Mouse (Mus musculus): Measurements from ENCODE around the gene Tsnaxip1. TPM values are rescaled to one million over a fixed set of nuclear protein-coding genes. Genes with fewer than 3 reads are reported as not detected.

The Tsnaxip1 gene
- total RNA-seq, 2 experiments from 2014 or later: not detected

Other genes starting within 250 kb of the Tsnaxip1 start
- 10 to 100 TPM; 74.5 to 76.2 TPM for gene Ripor1, start 222.5 kb upstream of the Tsnaxip1 start, total RNA-seq (2021)
- 10 to 100 TPM; 54.3 to 55.9 TPM for gene Ctcf, start 191.2 kb upstream of the Tsnaxip1 start, total RNA-seq (2021)
- gene Agrp, start 190.3 kb upstream of the Tsnaxip1 start, total RNA-seq (2021): not detected
- gene Carmil2, start 141.5 kb upstream of the Tsnaxip1 start, total RNA-seq (2021): 10 to 100 TPM; 43.6 to 46.6 TPM
- gene Acd, start 126.6 kb upstream of the Tsnaxip1 start, total RNA-seq (2021): 10 to 100 TPM; 49.3 to 51.0 TPM
- 10 to 100 TPM; 40.7 to 44.1 TPM for gene Pard6a, start 126.6 kb upstream of the Tsnaxip1 start, total RNA-seq (2021)
- gene 4933405L10Rik, start 120.1 kb upstream of the Tsnaxip1 start, total RNA-seq (2021): under 1 TPM in 1 of 2 experiments, not detected in 1; 0.62 TPM
- gene Enkd1, start 119.5 kb upstream of the Tsnaxip1 start, total RNA-seq (2021): 10 to 100 TPM; 12.3 to 13.5 TPM
- gene Gfod2, start 69.1 kb upstream of the Tsnaxip1 start, total RNA-seq (2021): 10 to 100 TPM; 26.3 to 36.3 TPM
- 10 to 100 TPM; 23.0 to 23.7 TPM for gene Ranbp10, start 381 bp upstream of the Tsnaxip1 start, total RNA-seq (2021)
- gene Cenpt, start 25.5 kb downstream of the Tsnaxip1 start, total RNA-seq (2021): 10 to 100 TPM; 23.7 to 26.0 TPM
- gene Thap11, start 27.4 kb downstream of the Tsnaxip1 start, total RNA-seq (2021): 10 to 100 TPM; 33.2 to 34.9 TPM
- 10 to 100 TPM; 28.7 to 38.1 TPM for gene Nutf2, start 32.8 kb downstream of the Tsnaxip1 start, total RNA-seq (2021)
- gene Edc4, start 53.1 kb downstream of the Tsnaxip1 start, total RNA-seq (2021): 10 to 100 TPM; 62.7 to 66.5 TPM
- gene Nrn1l, start 65.8 kb downstream of the Tsnaxip1 start, total RNA-seq (2021): under 1 TPM in 1 of 2 experiments, not detected in 1; 0.97 TPM
- 1 to 10 TPM; 7.9 to 8.8 TPM for gene Pskh1, start 72.7 kb downstream of the Tsnaxip1 start, total RNA-seq (2021)
- gene Ctrl, start 106.1 kb downstream of the Tsnaxip1 start, total RNA-seq (2021): 1 to 10 TPM in 1 of 2 experiments, under 1 TPM in 1; 0.90 to 1.5 TPM
- 10 to 100 TPM; 74.6 to 80.0 TPM for gene Psmb10, start 110.7 kb downstream of the Tsnaxip1 start, total RNA-seq (2021)
- 10 to 100 TPM; 13.0 to 14.1 TPM for gene Lcat, start 115.7 kb downstream of the Tsnaxip1 start, total RNA-seq (2021)
- gene Slc12a4, start 138.4 kb downstream of the Tsnaxip1 start, total RNA-seq (2021): 10 to 100 TPM; 20.4 to 20.9 TPM
- not detected for gene Dpep3, start 151.7 kb downstream of the Tsnaxip1 start, total RNA-seq (2021)
- 10 to 100 TPM; 18.9 to 20.9 TPM for gene Dus2, start 163.6 kb downstream of the Tsnaxip1 start, total RNA-seq (2021)
- gene Dpep2nb, start 178.2 kb downstream of the Tsnaxip1 start, total RNA-seq (2021): not detected
- 10 to 100 TPM; 14.3 to 15.2 TPM for gene Ddx28, start 184.2 kb downstream of the Tsnaxip1 start, total RNA-seq (2021)
- 10 to 100 TPM; 10.9 to 12.1 TPM for gene Nfatc3, start 231.1 kb downstream of the Tsnaxip1 start, total RNA-seq (2021)